Mouse (Mus musculus): ENCODE results near the gene Tspan11. TPM values are rescaled to one million over a fixed set of nuclear protein-coding genes. Genes with fewer than 3 reads are reported as not detected.
A peak's percentile ranks its signal among the peaks of the same experiment; 100 is the strongest.

Tspan11 gene
- 19.6 and 21.1 TPM in 2 replicates for polyA plus RNA-seq (2015; fragmentation: Nextera tagmentation; extraction: Ambion mirVana)

GRCm38 (mm10) chr6:127887511-127888421, at the start of gene Tspan11:
Gene Tspan11, plus strand, starts transcription at chr6:127887589.
- H3K27me3 ChIP-seq, result no peaks in the 10 kb centered on the region; the same call in 1 of the 2 replicates
- 2% methylated on average over 36 of the region's 36 CpGs for WGBS
- ATAC-seq (ENCODE audit: low FRiP score, low read depth), result peak; percentile 60

GRCm38 (mm10) chr6:127837910-127838309, 49.5 kb upstream of the Tspan11 start:
- Histone ChIP-seq H3K4me1 (no peaks in the 10 kb centered on the region), H3K9me3 (no peaks in the 10 kb centered on the region), H3K4me2 (replicated peaks) (no peak overlapping the region), H3K36me3 (no peaks in the 10 kb centered on the region), H3K27me3 (no peaks in the 10 kb centered on the region), H3K9ac (no peak overlapping the region), H3K27ac (no peak overlapping the region), H3K4me3 (no peak overlapping the region)
- no peak for ATAC-seq (ENCODE audit: low FRiP score, low read depth)
- 92% methylated on average over 4 of the region's 4 CpGs for WGBS

More at GRCm38 (mm10) chr6:127887511-127888421, at the start of gene Tspan11:
- Histone ChIP-seq H3K27ac (peak within 1 kb of the TSS; percentile 65), H3K4me3 (peak within 1 kb of the TSS; percentile 61), H3K4me1 (peaks cover 32% of the 10 kb centered on the region), H3K4me2 (replicated peaks) (peak within 1 kb of the TSS; percentile 87), H3K9ac (peak within 1 kb of the TSS; percentile 82), H3K36me3 (no peaks in the 10 kb centered on the region), H3K9me3 (no peaks in the 10 kb centered on the region)

DNA sequence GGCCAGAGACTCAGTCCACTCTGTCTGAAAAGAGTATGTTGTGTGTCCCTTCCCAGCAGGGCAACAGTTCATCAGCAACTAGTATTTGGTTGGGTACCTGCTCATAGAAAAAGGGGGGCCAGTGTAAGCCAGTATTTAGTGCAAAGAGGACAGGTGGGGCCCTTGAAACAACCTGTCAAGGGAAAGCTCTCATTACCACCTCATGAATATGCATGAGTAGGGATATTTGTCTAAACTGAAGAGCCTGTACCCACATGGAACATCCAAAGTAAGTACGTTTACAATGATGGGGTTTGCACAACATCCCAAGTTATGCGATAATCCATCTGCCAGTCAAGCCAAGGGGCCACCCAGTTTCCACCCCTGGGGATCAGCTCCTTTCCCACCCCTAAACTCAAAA, 47.9 kb upstream of the Tspan11 start:
- no peak overlapping the region for H3K4me2 ChIP-seq (replicated peaks)
- no peaks in the 10 kb centered on the region for H3K27me3 ChIP-seq
- no peak overlapping the region for H3K27ac ChIP-seq
- H3K4me1 ChIP-seq, result no peaks in the 10 kb centered on the region
- ATAC-seq (ENCODE audit: low FRiP score, low read depth), result no peak
- no peaks in the 10 kb centered on the region for H3K9me3 ChIP-seq
- H3K9ac ChIP-seq, result no peak overlapping the region
- no peak overlapping the region for H3K4me3 ChIP-seq
- 91% methylated on average over 2 of the region's 2 CpGs for WGBS
- H3K36me3 ChIP-seq, result no peaks in the 10 kb centered on the region

DNA sequence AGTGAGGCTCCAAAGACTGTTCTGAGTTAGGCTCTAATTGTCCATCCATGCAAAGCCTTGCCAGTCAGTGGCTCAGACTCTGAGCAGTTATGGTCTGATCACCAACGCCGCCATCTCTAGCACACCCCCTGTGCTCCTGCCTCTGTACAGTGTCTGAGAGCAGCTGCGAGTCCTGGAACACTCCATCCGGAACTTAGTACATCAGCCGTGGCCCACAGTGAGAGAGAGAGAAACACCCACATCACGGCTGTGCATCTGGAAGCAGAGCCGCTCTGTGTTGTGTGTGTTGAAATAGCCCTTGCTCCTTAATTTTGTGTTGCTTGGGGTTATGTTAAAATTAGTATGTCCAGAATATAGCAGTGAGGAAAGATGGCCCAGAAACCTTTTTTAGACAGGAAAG, 47.2 kb upstream of the Tspan11 start:
- 79% methylated on average over 7 of the region's 7 CpGs for WGBS
- no peak for ATAC-seq (ENCODE audit: low FRiP score, low read depth)
- H3K27ac ChIP-seq, result no peak overlapping the region

DNA sequence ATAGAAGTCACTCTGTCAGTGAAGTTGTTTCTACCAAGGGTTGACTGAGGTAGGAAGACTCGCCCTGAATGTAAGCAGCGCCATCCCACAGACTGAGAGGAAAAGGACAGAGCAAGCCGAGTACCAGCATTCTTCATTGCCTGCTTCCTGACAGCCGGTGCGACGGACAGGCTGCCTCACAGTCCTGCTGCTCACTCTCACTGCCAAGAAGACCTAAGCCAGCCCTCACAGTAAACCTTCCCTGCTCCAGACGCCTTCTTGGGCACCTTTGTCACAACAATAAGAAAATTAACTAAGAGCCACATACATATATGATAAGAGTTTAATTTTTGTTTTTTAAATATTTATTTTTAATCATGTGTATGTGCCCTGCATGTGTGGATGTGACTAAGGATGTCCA, 46.1 kb upstream of the Tspan11 start:
- 73% methylated on average over 7 of the region's 7 CpGs for WGBS
- Histone ChIP-seq H3K4me1 (no peaks in the 10 kb centered on the region), H3K4me3 (no peak overlapping the region), H3K9ac (no peak overlapping the region), H3K27ac (no peak overlapping the region), H3K4me2 (replicated peaks) (no peak overlapping the region), H3K9me3 (no peaks in the 10 kb centered on the region), H3K36me3 (no peaks in the 10 kb centered on the region), H3K27me3 (no peaks in the 10 kb centered on the region)
- ATAC-seq (ENCODE audit: low FRiP score, low read depth), result no peak

More for the DNA sequence above, 47.2 kb upstream of the Tspan11 start:
- Histone ChIP-seq H3K4me1 (no peaks in the 10 kb centered on the region), H3K4me2 (replicated peaks) (no peak overlapping the region), H3K36me3 (no peaks in the 10 kb centered on the region), H3K27me3 (no peaks in the 10 kb centered on the region), H3K9me3 (no peaks in the 10 kb centered on the region), H3K9ac (no peak overlapping the region), H3K4me3 (no peak overlapping the region)

DNA sequence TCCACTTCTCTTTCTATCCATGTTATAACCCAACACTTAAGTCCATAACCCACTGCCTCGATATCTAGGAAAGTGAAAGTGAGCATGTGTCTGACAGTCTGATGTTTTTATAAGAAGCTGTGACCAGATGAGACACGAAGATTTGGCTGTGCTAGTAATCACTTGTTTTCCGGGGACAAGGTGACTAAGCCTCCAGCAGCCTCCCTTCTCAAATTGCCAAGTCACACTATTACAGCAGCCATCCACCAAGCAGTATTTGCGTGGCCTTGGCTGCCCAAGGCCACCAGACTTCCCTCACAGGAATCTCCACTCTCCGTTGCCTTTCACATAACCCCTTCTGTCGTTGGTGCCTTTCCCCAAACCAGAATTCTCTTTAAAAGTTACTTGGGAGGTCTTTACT, 40.9 kb upstream of the Tspan11 start:
- H3K36me3 ChIP-seq, result no peaks in the 10 kb centered on the region
- WGBS, result 69% methylated on average over 6 of the region's 6 CpGs
- no peaks in the 10 kb centered on the region for H3K9me3 ChIP-seq
- no peak overlapping the region for H3K9ac ChIP-seq
- H3K4me3 ChIP-seq, result no peak overlapping the region
- H3K4me1 ChIP-seq, result no peaks in the 10 kb centered on the region
- H3K27ac ChIP-seq, result no peak overlapping the region
- no peak overlapping the region for H3K4me2 ChIP-seq (replicated peaks)
- no peaks in the 10 kb centered on the region for H3K27me3 ChIP-seq
- no peak for ATAC-seq (ENCODE audit: low FRiP score, low read depth)

GRCm38 (mm10) chr6:127849496-127849895, 37.9 kb upstream of the Tspan11 start:
- H3K4me1 ChIP-seq, result peaks cover 17% of the 10 kb centered on the region
- H3K4me2 ChIP-seq (replicated peaks), result no peak overlapping the region
- H3K9ac ChIP-seq, result no peak overlapping the region
- H3K36me3 ChIP-seq, result no peaks in the 10 kb centered on the region
- no peaks in the 10 kb centered on the region for H3K27me3 ChIP-seq
- 85% methylated on average over 6 of the region's 6 CpGs for WGBS
- H3K27ac ChIP-seq, result no peak overlapping the region
- no peak overlapping the region for H3K4me3 ChIP-seq
- no peaks in the 10 kb centered on the region for H3K9me3 ChIP-seq
- ATAC-seq (ENCODE audit: low FRiP score, low read depth), result no peak

DNA sequence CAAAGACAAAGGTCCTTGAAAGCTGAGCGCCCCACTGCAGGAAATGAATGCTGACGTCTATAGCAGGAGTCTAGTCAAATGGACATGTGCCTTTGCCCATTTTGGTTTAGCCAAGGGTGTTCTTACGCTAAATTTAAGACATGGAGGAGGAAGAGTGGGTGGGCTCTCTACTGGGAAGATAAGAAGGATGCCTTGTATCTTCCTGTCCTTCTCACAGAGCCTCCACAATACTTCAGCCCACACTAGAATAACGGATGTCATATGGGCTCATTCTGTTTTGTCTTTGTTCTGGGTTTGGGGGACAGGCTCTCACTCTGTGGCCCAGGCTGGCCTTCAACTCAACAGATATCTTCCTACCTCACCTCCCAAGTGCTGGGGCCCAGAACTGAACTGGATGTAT, 35.8 kb upstream of the Tspan11 start:
- Histone ChIP-seq H3K4me3 (no peak overlapping the region), H3K4me2 (replicated peaks) (no peak overlapping the region), H3K9ac (no peak overlapping the region), H3K27me3 (no peaks in the 10 kb centered on the region), H3K4me1 (peaks cover 37% of the 10 kb centered on the region), H3K27ac (no peak overlapping the region), H3K9me3 (no peaks in the 10 kb centered on the region), H3K36me3 (no peaks in the 10 kb centered on the region)
- no peak for ATAC-seq (ENCODE audit: low FRiP score, low read depth)
- 85% methylated on average over 4 of the region's 4 CpGs for WGBS

DNA sequence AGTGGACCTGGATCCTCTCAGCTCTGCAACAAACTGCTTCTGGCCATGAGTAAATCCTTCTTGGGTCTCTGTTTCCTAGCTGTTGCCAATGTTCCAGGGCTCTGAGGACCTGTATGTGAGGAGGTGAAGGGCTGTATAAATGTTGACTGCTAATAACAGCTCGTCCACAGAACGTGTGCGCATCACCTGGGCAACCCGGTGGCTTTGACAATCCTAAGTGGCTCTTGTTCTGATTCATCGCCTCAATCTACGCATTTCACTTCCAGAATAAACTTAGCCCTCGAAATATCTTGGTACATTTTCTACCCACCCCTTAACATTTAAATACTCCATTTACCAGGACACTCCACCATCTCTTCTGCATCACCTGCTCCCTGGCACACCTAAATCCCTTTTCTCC, 34.1 kb upstream of the Tspan11 start:
- no peaks in the 10 kb centered on the region for H3K9me3 ChIP-seq
- no peak overlapping the region for H3K27ac ChIP-seq
- H3K9ac ChIP-seq, result no peak overlapping the region
- no peaks in the 10 kb centered on the region for H3K27me3 ChIP-seq
- ATAC-seq (ENCODE audit: low FRiP score, low read depth), result no peak
- no peaks in the 10 kb centered on the region for H3K36me3 ChIP-seq
- H3K4me1 ChIP-seq, result peaks cover 45% of the 10 kb centered on the region
- 92% methylated on average over 7 of the region's 7 CpGs for WGBS
- H3K4me2 ChIP-seq (replicated peaks), result peak overlapping the region; percentile 34
- H3K4me3 ChIP-seq, result no peak overlapping the region

DNA sequence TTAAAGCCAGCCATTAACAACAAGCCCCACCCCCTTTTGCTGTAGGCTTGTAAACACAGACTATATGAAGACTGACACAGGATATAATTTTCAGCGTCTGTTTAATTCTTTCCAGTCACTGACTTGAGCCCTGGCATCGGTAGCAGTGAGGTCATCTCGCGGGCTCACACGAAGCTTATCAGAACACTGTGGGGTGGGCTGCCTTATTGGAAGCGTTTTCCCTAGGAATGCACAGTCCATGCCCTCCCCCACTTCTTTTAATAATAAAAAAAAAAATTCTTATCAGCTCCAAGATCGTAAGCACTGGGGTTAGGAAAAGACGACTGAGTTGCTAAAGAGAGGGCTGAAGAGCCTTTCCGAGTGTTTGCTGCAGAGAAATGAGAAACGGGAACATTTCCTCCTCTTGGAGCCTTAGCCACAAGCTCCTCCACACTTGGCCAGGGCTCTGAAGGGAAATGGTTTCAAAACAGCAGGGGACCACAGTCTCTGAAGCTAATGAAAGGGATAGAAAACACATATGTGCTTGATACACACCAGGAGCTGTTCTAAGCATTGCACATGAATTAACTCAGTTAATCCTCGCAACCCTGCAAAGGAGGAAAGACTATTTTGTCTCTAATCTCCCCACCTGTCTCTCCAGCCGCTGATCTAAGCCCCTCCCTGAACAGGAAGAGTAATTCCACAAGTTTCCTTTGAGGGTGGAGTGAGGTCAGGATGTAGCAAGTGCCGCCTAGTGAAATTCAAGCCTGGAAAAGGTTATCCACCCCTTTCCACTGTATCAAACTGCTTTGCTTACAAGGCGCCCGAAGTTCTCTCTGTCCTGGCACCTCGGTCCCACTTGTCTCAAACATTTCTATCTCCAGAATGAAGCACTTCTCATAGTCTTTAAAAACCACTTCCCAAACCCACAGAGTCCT, 33.4 kb upstream of the Tspan11 start:
- ATAC-seq (ENCODE audit: low FRiP score, low read depth), result peak; percentile 55
- no peaks in the 10 kb centered on the region for H3K27me3 ChIP-seq
- no peak overlapping the region for H3K9ac ChIP-seq
- H3K4me1 ChIP-seq, result peaks cover 45% of the 10 kb centered on the region
- peak overlapping the region; percentile 34 for H3K4me2 ChIP-seq (replicated peaks)
- H3K36me3 ChIP-seq, result no peaks in the 10 kb centered on the region
- no peaks in the 10 kb centered on the region for H3K9me3 ChIP-seq
- 12% methylated on average over 16 of the region's 16 CpGs for WGBS
- peak overlapping the region; percentile 35; the same call in 1 of the 2 replicates for H3K27ac ChIP-seq
- no peak overlapping the region for H3K4me3 ChIP-seq

- H3K27me3 ChIP-seq, result no peaks in the 10 kb centered on the region
- ATAC-seq (ENCODE audit: low FRiP score, low read depth), result no peak
- H3K9ac ChIP-seq, result no peak overlapping the region
- H3K4me3 ChIP-seq, result no peak overlapping the region
- peak overlapping the region; percentile 35; the same call in 1 of the 2 replicates for H3K27ac ChIP-seq
- H3K9me3 ChIP-seq, result no peaks in the 10 kb centered on the region
- H3K4me2 ChIP-seq (replicated peaks), result peak overlapping the region; percentile 34
- H3K36me3 ChIP-seq, result no peaks in the 10 kb centered on the region
- peaks cover 45% of the 10 kb centered on the region for H3K4me1 ChIP-seq
- 97% methylated on average over 2 of the region's 2 CpGs for WGBS
These were observed 32.7 kb upstream of the Tspan11 start for GRCm38 (mm10) chr6:127854688-127855013.

- 0 out of 2 replicates have a peak overlapping the region, but pooled peaks have one; percentile 34 for H3K27ac ChIP-seq
- ATAC-seq (ENCODE audit: low FRiP score, low read depth), result peak; percentile 62; the same call in 1 of the 2 replicates
These were observed 31.6 kb upstream of the Tspan11 start for GRCm38 (mm10) chr6:127855711-127856295.

More at GRCm38 (mm10) chr6:127855711-127856295, 31.6 kb upstream of the Tspan11 start:
- Histone ChIP-seq H3K4me2 (replicated peaks) (no peak overlapping the region), H3K4me3 (no peak overlapping the region), H3K9me3 (no peaks in the 10 kb centered on the region), H3K36me3 (no peaks in the 10 kb centered on the region), H3K27me3 (no peaks in the 10 kb centered on the region), H3K9ac (no peak overlapping the region), H3K4me1 (peaks cover 45% of the 10 kb centered on the region)
- WGBS, result 31% methylated on average over 9 of the region's 9 CpGs
